Mouse (Mus musculus) kidney, adult 9 months (tissue): ENCODE measurements around the gene Arhgap22.

ENCODE experiments used
- DNase-seq: peaks from one replicate; pipeline ENCODE4 v3.0.0; 2022

Arhgap22 gene

GRCm38 (mm10) chr14:33335733-33336132 is 121.9 kb downstream of the Arhgap22 start:
- no peak for DNase-seq

GRCm38 (mm10) chr14:33338684-33339083 is 124.9 kb downstream of the Arhgap22 start:
- DNase-seq, result no peak

- no peak for DNase-seq
Observed at GRCm38 (mm10) chr14:33343131-33343725, 129.4 kb downstream of the Arhgap22 start.

- no peak for DNase-seq
Observed at GRCm38 (mm10) chr14:33346546-33346945, 132.7 kb downstream of the Arhgap22 start.

GRCm38 (mm10) chr14:33347738-33348137 is 133.9 kb downstream of the Arhgap22 start:
- no peak for DNase-seq

GRCm38 (mm10) chr14:33348146-33348545 is 134.3 kb downstream of the Arhgap22 start:
- DNase-seq, result no peak

GRCm38 (mm10) chr14:33351019-33351418 is 137.2 kb downstream of the Arhgap22 start:
- no peak for DNase-seq

GRCm38 (mm10) chr14:33351984-33352722 is 138.3 kb downstream of the Arhgap22 start:
- DNase-seq, result peak; percentile 26

GRCm38 (mm10) chr14:33352890-33353289 is 139.1 kb downstream of the Arhgap22 start:
- DNase-seq, result no peak

- DNase-seq, result no peak
Observed at GRCm38 (mm10) chr14:33355276-33355675, 141.4 kb downstream of the Arhgap22 start.

GRCm38 (mm10) chr14:33357600-33358368 is 144.0 kb downstream of the Arhgap22 start:
- DNase-seq, result no peak

GRCm38 (mm10) chr14:33358891-33359290 is 145.1 kb downstream of the Arhgap22 start:
- peak; percentile 66 for DNase-seq

GRCm38 (mm10) chr14:33361546-33361945 is 147.7 kb downstream of the Arhgap22 start:
- DNase-seq, result no peak

GRCm38 (mm10) chr14:33362122-33362521 is 148.3 kb downstream of the Arhgap22 start:
- no peak for DNase-seq

- no peak for DNase-seq
Observed at GRCm38 (mm10) chr14:33362807-33363206, 149.0 kb downstream of the Arhgap22 start.

- no peak for DNase-seq
Observed at GRCm38 (mm10) chr14:33363611-33364010, 149.8 kb downstream of the Arhgap22 start.

- DNase-seq, result no peak
Observed at GRCm38 (mm10) chr14:33364061-33364460, 150.2 kb downstream of the Arhgap22 start.

GRCm38 (mm10) chr14:33366891-33367777 is 153.3 kb downstream of the Arhgap22 start:
- DNase-seq, result no peak

GRCm38 (mm10) chr14:33369375-33369774 is 155.5 kb downstream of the Arhgap22 start:
- no peak for DNase-seq

- DNase-seq, result peak; percentile 27
Observed at GRCm38 (mm10) chr14:33370056-33370455, 156.2 kb downstream of the Arhgap22 start.

- peak; percentile 72 for DNase-seq
Observed at GRCm38 (mm10) chr14:33371248-33371647, 157.4 kb downstream of the Arhgap22 start.

GRCm38 (mm10) chr14:33373271-33373670 is 159.4 kb downstream of the Arhgap22 start:
- no peak for DNase-seq

GRCm38 (mm10) chr14:33374089-33374488 is 160.3 kb downstream of the Arhgap22 start:
- DNase-seq, result no peak
